Mouse (Mus musculus): ENCODE results near the gene Tmem170. TPM values are rescaled to one million over a fixed set of nuclear protein-coding genes. Genes with fewer than 3 reads are reported as not detected.

Tmem170 gene
- total and polyA plus RNA-seq, 3 experiments = 0.51 to 12.5 (median 3.2) TPM

DNA sequence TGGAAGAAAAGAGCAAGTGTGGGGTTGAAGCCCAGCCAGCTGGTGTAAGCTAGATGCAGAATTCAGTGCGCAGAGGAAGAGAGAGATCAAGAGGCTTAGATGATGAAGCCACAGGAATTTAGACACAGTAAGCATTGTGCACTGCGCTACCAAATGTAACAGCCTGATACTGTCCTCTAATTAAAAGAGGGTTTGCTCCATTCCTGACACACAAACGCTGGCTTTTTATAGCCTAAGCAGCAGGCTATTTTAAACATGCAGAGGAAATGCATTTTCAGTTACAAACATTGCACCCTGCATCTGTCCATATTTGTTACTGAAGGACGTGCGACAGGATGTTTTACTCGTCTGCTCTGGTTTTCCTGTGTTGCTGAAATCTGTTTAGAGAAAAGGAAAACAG lies 48.0 kb downstream of the Tmem170 start:
- no peak for ATAC-seq (ENCODE audit: extremely low read depth, insufficient number of reproducible peaks, low FRiP score, poor library complexity, severe bottlenecking)
- DNase-seq (ENCODE audit: low spot score) = no peak
- peaks cover 91% of the 10 kb centered on the region for H3K36me3 ChIP-seq (replicated peaks)

DNA sequence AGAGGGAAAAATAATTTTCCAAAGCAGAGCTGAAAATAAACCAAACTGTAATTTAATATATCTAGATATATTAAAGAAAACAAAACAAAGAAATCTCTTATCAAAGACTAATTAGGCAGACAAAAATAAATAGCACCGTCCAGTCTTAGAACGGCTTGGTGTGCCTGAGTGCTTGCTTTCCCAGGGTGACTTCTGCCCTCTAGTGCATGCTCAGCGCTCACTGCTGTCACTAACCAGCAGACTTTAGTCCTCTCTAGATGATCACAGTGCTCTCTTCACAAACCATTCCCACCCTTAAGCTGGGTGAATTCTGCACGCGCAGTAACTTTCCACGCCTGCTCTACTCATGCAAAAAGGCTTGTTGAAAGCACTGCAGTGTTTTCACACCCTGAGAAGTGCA lies 51.3 kb downstream of the Tmem170 start:
- H3K27me3 ChIP-seq (ENCODE audit: insufficient read depth, low read length) = no peaks in the 10 kb centered on the region
- no peaks in the 10 kb centered on the region for H3K9me3 ChIP-seq (replicated peaks)
- no peak overlapping the region for H3K4me3 ChIP-seq (ENCODE audit: low read depth, low read length)
- ATAC-seq (ENCODE audit: extremely low read depth, insufficient number of reproducible peaks, low FRiP score, poor library complexity, severe bottlenecking) (no peak), DNase-seq (ENCODE audit: low spot score) (no peak)
- TF ChIP-seq GATA2 (IDR thresholded peaks at IDR 0.05; ENCODE audit: borderline replicate concordance, low read depth, low read length) = no peak
- TF ChIP-seq CTCF (IDR thresholded peaks at IDR 0.05; ENCODE audit: low read depth, low read length) = no peak
- no peak for TF ChIP-seq GATA1 (IDR thresholded peaks at IDR 0.05; ENCODE audit: borderline replicate concordance, low read length)
- no peak for TF ChIP-seq POLR2AphosphoS5 (IDR thresholded peaks at IDR 0.05; ENCODE audit: insufficient replicate concordance, low read depth, low read length)
- TF ChIP-seq TAL1 (conservative IDR thresholded peaks at IDR 0.05; ENCODE audit: low read depth, low read length) = no peak
- peaks cover 90% of the 10 kb centered on the region for H3K36me3 ChIP-seq (replicated peaks)
- H3K4me1 ChIP-seq (ENCODE audit: insufficient read depth, low read depth, low read length) = peaks cover 15% of the 10 kb centered on the region

More for the DNA sequence above, 48.0 kb downstream of the Tmem170 start:
- H3K9me3 ChIP-seq (replicated peaks) = no peaks in the 10 kb centered on the region
- no peaks in the 10 kb centered on the region for H3K4me1 ChIP-seq (ENCODE audit: insufficient read depth, low read depth, low read length)
- H3K27me3 ChIP-seq (ENCODE audit: insufficient read depth, low read length) = no peaks in the 10 kb centered on the region
- H3K4me3 ChIP-seq (ENCODE audit: low read depth, low read length) = no peak overlapping the region
- TF ChIP-seq GATA1 (IDR thresholded peaks at IDR 0.05; ENCODE audit: borderline replicate concordance, low read length) = no peak
- TF ChIP-seq CTCF (IDR thresholded peaks at IDR 0.05; ENCODE audit: low read depth, low read length) = no peak
- no peak for TF ChIP-seq GATA2 (IDR thresholded peaks at IDR 0.05; ENCODE audit: borderline replicate concordance, low read depth, low read length)

DNA sequence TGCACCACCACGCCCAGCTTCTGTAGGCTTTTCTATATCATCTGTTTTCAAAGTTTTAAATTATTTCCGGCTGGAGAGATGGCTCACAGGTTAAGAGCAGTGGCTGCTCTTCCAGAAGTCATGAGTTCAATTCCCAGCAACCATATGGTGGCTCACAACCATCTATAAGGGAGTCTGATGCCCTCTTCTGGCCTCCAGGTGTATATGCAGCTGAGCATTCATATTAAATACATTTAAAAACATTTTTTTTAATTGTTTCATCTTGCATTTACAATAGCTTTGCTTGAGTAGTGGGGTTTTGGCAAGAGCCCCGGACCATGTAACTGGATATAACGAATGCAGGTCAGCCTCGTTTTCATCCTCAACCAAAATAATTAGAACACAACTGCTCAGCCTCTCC lies 52.2 kb downstream of the Tmem170 start:
- ATAC-seq (ENCODE audit: extremely low read depth, insufficient number of reproducible peaks, low FRiP score, poor library complexity, severe bottlenecking) (no peak), DNase-seq (ENCODE audit: low spot score) (no peak)
- no peaks in the 10 kb centered on the region for H3K9me3 ChIP-seq (replicated peaks)
- H3K4me1 ChIP-seq (ENCODE audit: insufficient read depth, low read depth, low read length) = peaks cover 17% of the 10 kb centered on the region
- TF ChIP-seq CTCF (IDR thresholded peaks at IDR 0.05; ENCODE audit: low read depth, low read length) = 0 out of 2 replicates have a peak, but pooled peaks have one; percentile 23
- TF ChIP-seq TAL1 (conservative IDR thresholded peaks at IDR 0.05; ENCODE audit: low read depth, low read length) = no peak
- no peak for TF ChIP-seq POLR2AphosphoS5 (IDR thresholded peaks at IDR 0.05; ENCODE audit: insufficient replicate concordance, low read depth, low read length)
- TF ChIP-seq GATA1 (IDR thresholded peaks at IDR 0.05; ENCODE audit: borderline replicate concordance, low read length) = no peak
- TF ChIP-seq GATA2 (IDR thresholded peaks at IDR 0.05; ENCODE audit: borderline replicate concordance, low read depth, low read length) = no peak
- H3K27me3 ChIP-seq (ENCODE audit: insufficient read depth, low read length) = no peaks in the 10 kb centered on the region
- H3K4me3 ChIP-seq (ENCODE audit: low read depth, low read length) = no peak overlapping the region
- peaks cover 90% of the 10 kb centered on the region for H3K36me3 ChIP-seq (replicated peaks)

DNA sequence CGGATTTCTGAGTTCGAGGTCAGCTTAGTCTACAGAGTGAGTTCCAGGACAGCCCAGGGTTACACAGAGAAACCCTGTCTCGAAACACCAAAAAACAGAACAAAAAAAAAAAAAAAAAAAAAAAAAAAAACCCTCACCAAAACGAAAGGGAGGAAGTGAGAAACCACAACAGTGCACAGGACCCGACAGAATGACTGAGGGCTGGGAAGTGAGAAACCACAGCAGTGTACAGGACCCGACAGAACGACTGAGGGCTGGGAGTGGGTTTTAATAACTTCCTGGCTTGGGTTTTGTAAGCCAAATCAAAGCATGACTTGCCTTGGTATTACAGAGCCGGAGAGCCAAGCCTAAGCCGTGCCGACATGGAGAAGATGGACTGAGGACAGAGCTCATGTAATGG lies 55.4 kb downstream of the Tmem170 start:
- H3K36me3 ChIP-seq (replicated peaks) = peaks cover 85% of the 10 kb centered on the region
- H3K4me1 ChIP-seq (ENCODE audit: insufficient read depth, low read depth, low read length) = peaks cover 17% of the 10 kb centered on the region
- H3K9me3 ChIP-seq (replicated peaks) = no peaks in the 10 kb centered on the region
- no peaks in the 10 kb centered on the region for H3K27me3 ChIP-seq (ENCODE audit: insufficient read depth, low read length)
- DNase-seq (ENCODE audit: low spot score) (peak; percentile 38), ATAC-seq (ENCODE audit: extremely low read depth, insufficient number of reproducible peaks, low FRiP score, poor library complexity, severe bottlenecking) (peak; percentile 87)
- TF ChIP-seq GATA1 (IDR thresholded peaks at IDR 0.05; ENCODE audit: borderline replicate concordance, low read length) (no peak), POLR2AphosphoS5 (IDR thresholded peaks at IDR 0.05; ENCODE audit: insufficient replicate concordance, low read depth, low read length) (no peak), TAL1 (conservative IDR thresholded peaks at IDR 0.05; ENCODE audit: low read depth, low read length) (no peak), CTCF (IDR thresholded peaks at IDR 0.05; ENCODE audit: low read depth, low read length) (no peak)
- no peak overlapping the region for H3K4me3 ChIP-seq (ENCODE audit: low read depth, low read length)

DNA sequence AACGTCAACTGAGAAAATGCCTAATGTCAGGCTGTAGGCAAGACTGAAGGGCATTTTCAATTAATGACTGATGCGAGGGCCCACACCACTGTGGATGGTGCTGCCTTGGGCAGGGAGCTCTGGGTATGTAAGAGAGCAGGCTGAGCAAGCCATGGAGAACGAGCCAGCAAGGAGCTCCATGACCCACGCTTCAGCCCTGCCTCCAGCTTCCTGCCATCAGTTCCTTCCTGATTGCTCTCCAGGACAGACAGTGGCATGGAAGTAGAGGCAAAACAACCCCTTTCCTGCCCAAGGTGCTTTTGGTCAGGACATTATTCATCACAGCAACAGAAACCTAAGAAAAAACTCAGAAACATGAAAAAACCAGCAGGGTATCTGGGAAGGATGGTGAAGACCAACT lies 55.9 kb downstream of the Tmem170 start:
- TF ChIP-seq GATA1 (IDR thresholded peaks at IDR 0.05; ENCODE audit: borderline replicate concordance, low read length) = no peak
- no peak for TF ChIP-seq CTCF (IDR thresholded peaks at IDR 0.05; ENCODE audit: low read depth, low read length)
- TF ChIP-seq TAL1 (conservative IDR thresholded peaks at IDR 0.05; ENCODE audit: low read depth, low read length) = no peak
- no peak for TF ChIP-seq GATA2 (IDR thresholded peaks at IDR 0.05; ENCODE audit: borderline replicate concordance, low read depth, low read length)
- no peak for TF ChIP-seq POLR2AphosphoS5 (IDR thresholded peaks at IDR 0.05; ENCODE audit: insufficient replicate concordance, low read depth, low read length)
- H3K36me3 ChIP-seq (replicated peaks) = peaks cover 88% of the 10 kb centered on the region
- H3K27me3 ChIP-seq (ENCODE audit: insufficient read depth, low read length) = no peaks in the 10 kb centered on the region
- ATAC-seq (ENCODE audit: extremely low read depth, insufficient number of reproducible peaks, low FRiP score, poor library complexity, severe bottlenecking) (no peak), DNase-seq (ENCODE audit: low spot score) (no peak)
- no peak overlapping the region for H3K4me3 ChIP-seq (ENCODE audit: low read depth, low read length)
- no peaks in the 10 kb centered on the region for H3K9me3 ChIP-seq (replicated peaks)
- peaks cover 17% of the 10 kb centered on the region for H3K4me1 ChIP-seq (ENCODE audit: insufficient read depth, low read depth, low read length)

DNA sequence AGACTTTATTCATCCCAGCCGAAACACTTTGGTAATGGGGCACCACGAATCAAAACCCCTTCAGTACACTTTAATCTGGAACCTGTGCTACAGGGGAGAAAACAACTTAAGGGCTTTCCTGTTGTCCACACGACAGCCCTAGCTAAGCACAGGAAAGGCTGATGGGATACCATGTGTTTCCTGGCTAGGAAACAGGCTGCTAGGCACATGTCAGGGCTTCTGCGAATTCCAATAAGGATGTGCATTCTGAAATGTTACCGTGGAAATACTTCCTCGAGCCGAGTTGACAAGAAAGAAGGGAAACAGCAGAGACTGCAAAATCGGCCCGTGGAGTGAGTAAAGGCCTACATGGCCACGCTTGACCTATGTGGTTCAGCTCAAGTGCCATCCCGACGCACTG lies 56.5 kb downstream of the Tmem170 start:
- TF ChIP-seq POLR2AphosphoS5 (IDR thresholded peaks at IDR 0.05; ENCODE audit: insufficient replicate concordance, low read depth, low read length) = no peak
- TF ChIP-seq CTCF (IDR thresholded peaks at IDR 0.05; ENCODE audit: low read depth, low read length) = no peak
- TF ChIP-seq GATA1 (IDR thresholded peaks at IDR 0.05; ENCODE audit: borderline replicate concordance, low read length) = no peak
- no peak for TF ChIP-seq GATA2 (IDR thresholded peaks at IDR 0.05; ENCODE audit: borderline replicate concordance, low read depth, low read length)
- TF ChIP-seq TAL1 (conservative IDR thresholded peaks at IDR 0.05; ENCODE audit: low read depth, low read length) = no peak
- H3K36me3 ChIP-seq (replicated peaks) = peaks cover 88% of the 10 kb centered on the region
- no peaks in the 10 kb centered on the region for H3K27me3 ChIP-seq (ENCODE audit: insufficient read depth, low read length)
- H3K4me3 ChIP-seq (ENCODE audit: low read depth, low read length) = no peak overlapping the region
- no peak for DNase-seq (ENCODE audit: low spot score)
- peaks cover 17% of the 10 kb centered on the region for H3K4me1 ChIP-seq (ENCODE audit: insufficient read depth, low read depth, low read length)
- no peak for ATAC-seq (ENCODE audit: extremely low read depth, insufficient number of reproducible peaks, low FRiP score, poor library complexity, severe bottlenecking)
- H3K9me3 ChIP-seq (replicated peaks) = no peaks in the 10 kb centered on the region
